Mouse (Mus musculus) cerebellum, adult 2 months (tissue): ENCODE data around the gene Fam19a3. TPM values are rescaled to one million over a fixed set of nuclear protein-coding genes. Genes with fewer than 3 reads are reported as not detected.

Experiments used
- DNase-seq, 2 experiments: peaks; one replicate each; pipeline ENCODE4 v3.0.0; 2021
- H3K27ac ChIP-seq: fragments of 200-500 bp; 2 replicates; pipeline ENCODE4 v1.5.1; 2012; ENCODE audit warnings: low read length, control low read depth, inconsistent platforms; ENCODE audit not compliant: insufficient read depth
- H3K27me3 ChIP-seq: fragments of 200-500 bp; 2 replicates; pipeline ENCODE4 v1.6.1; 2012; ENCODE audit warnings: inconsistent platforms, mild to moderate bottlenecking, low read length, moderate library complexity; ENCODE audit not compliant: control insufficient read depth, insufficient read depth
- H3K4me1 ChIP-seq: fragments of 200-500 bp; 2 replicates; pipeline ENCODE4 v1.6.1; 2011; ENCODE audit warnings: low read length; ENCODE audit not compliant: control insufficient read depth, insufficient read depth
- H3K4me3 ChIP-seq: fragments of 200-500 bp; replicated peaks from 2 replicates; pipeline ENCODE3; 2011; ENCODE audit warnings: mild to moderate bottlenecking, low read depth, low read length, control low read depth; ENCODE audit not compliant: insufficient read depth
- CTCF ChIP-seq: fragments of 200-500 bp; IDR thresholded peaks from 2 replicates; pipeline ENCODE4 v1.5.1; 2011; ENCODE audit warnings: low read depth, mild to moderate bottlenecking, control low read depth, low read length, moderate library complexity, borderline replicate concordance; ENCODE audit not compliant: insufficient read depth
- POLR2A ChIP-seq: fragments of 200-500 bp; IDR thresholded peaks from 2 replicates; pipeline ENCODE4 v1.6.1; 2011; ENCODE audit warnings: low read length, control low read depth, borderline replicate concordance; ENCODE audit not compliant: insufficient read depth
- WGBS: fragments of 180-500 bp; shearing (Covaris S2); methylation state at CpG from one replicate; pipeline ENCODE4 v1.1.7; 2018; 5-methylcytosine and 5-hydroxymethylcytosine counted together
- polyA plus RNA-seq: library from polyadenylated mRNA; depleted of rRNA; stranded (reverse); fragments of >200 nt; gene quantifications from 2 replicates; pipeline ENCODE4 v1.2.3, GENCODE M21; 2012

Fam19a3 gene
- polyA plus RNA-seq, 1 experiment, result 0.43 TPM

GRCm38 (mm10) chr3:104782061-104782681 lies 531 bp upstream of the Fam19a3 start:
- H3K27me3 ChIP-seq, result no peaks in the 10 kb centered on the region; the same call in 1 of the 2 replicates
- TF ChIP-seq POLR2A, result no peak
- no peak for TF ChIP-seq CTCF
- no peaks in the 10 kb centered on the region for H3K4me1 ChIP-seq
- no peak overlapping the region for H3K27ac ChIP-seq
- 48% methylated on average over 12 of the region's 12 CpGs for WGBS
- no peak overlapping the region for H3K4me3 ChIP-seq
- DNase-seq, result no peak

- H3K4me3 ChIP-seq, result peak within 1 kb of the TSS; percentile 18
- DNase-seq, result peak in 1 of 2 experiments; percentile 13
- 2% methylated on average over 56 of the region's 56 CpGs for WGBS
- no peaks in the 10 kb centered on the region; the same call in 1 of the 2 replicates for H3K27me3 ChIP-seq
- no peaks in the 10 kb centered on the region for H3K4me1 ChIP-seq
- no peak within 1 kb of the TSS for H3K27ac ChIP-seq
- TF ChIP-seq CTCF (no peak), POLR2A (no peak)
Observed at GRCm38 (mm10) chr3:104780561-104781420, 849 bp downstream of the Fam19a3 start, which contains the start of gene Ppm1j. Ppm1j (plus strand) TSS chr3:104781056.

- DNase-seq, result peak; percentile 24 to 40
- Histone ChIP-seq H3K4me3 (no peak overlapping the region), H3K27me3 (no peaks in the 10 kb centered on the region; the same call in 1 of the 2 replicates), H3K27ac (no peak overlapping the region), H3K4me1 (no peaks in the 10 kb centered on the region)
- 5% methylated on average over 7 of the region's 7 CpGs for WGBS
- TF ChIP-seq POLR2A (no peak), CTCF (peak; percentile 72)
Observed at GRCm38 (mm10) chr3:104779949-104780348, 1.7 kb downstream of the Fam19a3 start.

GRCm38 (mm10) chr3:104777342-104777741 lies 4.3 kb downstream of the Fam19a3 start:
- TF ChIP-seq POLR2A, result no peak
- TF ChIP-seq CTCF, result no peak
- H3K4me3 ChIP-seq, result no peak overlapping the region
- no peaks in the 10 kb centered on the region for H3K4me1 ChIP-seq
- 4% methylated on average over 20 of the region's 20 CpGs for WGBS
- no peak overlapping the region for H3K27ac ChIP-seq
- no peak for DNase-seq
- no peaks in the 10 kb centered on the region; the same call in 1 of the 2 replicates for H3K27me3 ChIP-seq

GRCm38 (mm10) chr3:104773301-104773700 lies 8.3 kb downstream of the Fam19a3 start:
- TF ChIP-seq CTCF (no peak), POLR2A (no peak)

GRCm38 (mm10) chr3:104771460-104771859 lies 10.2 kb downstream of the Fam19a3 start:
- Histone ChIP-seq H3K27ac (no peak overlapping the region), H3K4me1 (no peaks in the 10 kb centered on the region), H3K4me3 (no peak overlapping the region), H3K27me3 (no peaks in the 10 kb centered on the region)
- TF ChIP-seq CTCF, result no peak
- no peak for TF ChIP-seq POLR2A
- WGBS, result 80% methylated on average over 6 of the region's 6 CpGs
- no peak for DNase-seq

More at GRCm38 (mm10) chr3:104773301-104773700, 8.3 kb downstream of the Fam19a3 start:
- Histone ChIP-seq H3K27ac (no peak overlapping the region), H3K27me3 (no peaks in the 10 kb centered on the region), H3K4me1 (no peaks in the 10 kb centered on the region), H3K4me3 (no peak overlapping the region)
- no peak for DNase-seq
- WGBS, result 92% methylated on average over 7 of the region's 7 CpGs

GRCm38 (mm10) chr3:104770918-104771317 lies 10.7 kb downstream of the Fam19a3 start:
- H3K27me3 ChIP-seq, result no peaks in the 10 kb centered on the region
- no peak for DNase-seq
- no peak overlapping the region for H3K27ac ChIP-seq
- H3K4me1 ChIP-seq, result no peaks in the 10 kb centered on the region
- TF ChIP-seq CTCF, result no peak
- TF ChIP-seq POLR2A, result no peak
- no peak overlapping the region for H3K4me3 ChIP-seq
- WGBS, result 75% methylated on average over 3 of the region's 3 CpGs

- WGBS, result 55% methylated on average over 10 of the region's 10 CpGs
Observed at GRCm38 (mm10) chr3:104770035-104770434, 11.6 kb downstream of the Fam19a3 start.

More at GRCm38 (mm10) chr3:104770035-104770434, 11.6 kb downstream of the Fam19a3 start:
- Histone ChIP-seq H3K4me1 (no peaks in the 10 kb centered on the region), H3K27me3 (no peaks in the 10 kb centered on the region), H3K27ac (no peak overlapping the region), H3K4me3 (no peak overlapping the region)
- TF ChIP-seq POLR2A, result no peak
- TF ChIP-seq CTCF, result peak; percentile 50
- DNase-seq, result no peak
